Mouse (Mus musculus): ENCODE measurements around the gene Sox21.

Sox21 gene

DNA sequence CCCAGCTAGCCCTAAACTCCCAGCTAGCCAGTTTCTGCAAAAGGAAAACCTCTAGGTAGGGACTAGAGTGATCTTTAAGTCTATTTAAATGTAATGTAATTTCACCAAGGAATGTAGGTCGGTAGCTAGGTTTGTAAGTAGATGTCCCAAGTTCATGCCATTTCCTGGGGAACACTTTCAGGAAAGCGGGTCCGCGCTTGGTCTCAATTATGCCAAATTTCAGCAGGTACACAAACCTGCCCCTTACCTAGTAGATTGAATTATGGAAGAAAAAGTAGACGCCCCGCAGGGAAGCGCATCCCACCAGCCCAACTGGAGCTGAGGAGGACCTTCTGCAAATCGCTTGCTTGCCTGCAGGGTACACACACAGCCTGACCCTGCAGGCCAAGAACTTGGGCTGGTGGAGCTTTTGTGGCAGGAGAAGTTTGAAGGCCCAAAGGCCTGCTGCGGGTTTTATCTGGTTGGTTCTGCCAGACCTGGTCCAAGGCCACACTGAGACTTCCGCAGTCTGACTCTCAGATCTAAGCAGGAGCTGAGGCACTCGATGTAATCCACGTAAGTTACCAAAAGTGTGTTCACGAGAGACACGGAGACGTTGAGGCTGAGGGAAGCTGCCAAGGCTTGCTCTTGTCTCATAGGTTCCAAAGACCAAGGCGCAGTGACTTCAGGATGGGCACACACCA, 11.6 kb downstream of the Sox21 start:
- no peak for DNase-seq (ENCODE audit: low read depth, low spot score)

DNA sequence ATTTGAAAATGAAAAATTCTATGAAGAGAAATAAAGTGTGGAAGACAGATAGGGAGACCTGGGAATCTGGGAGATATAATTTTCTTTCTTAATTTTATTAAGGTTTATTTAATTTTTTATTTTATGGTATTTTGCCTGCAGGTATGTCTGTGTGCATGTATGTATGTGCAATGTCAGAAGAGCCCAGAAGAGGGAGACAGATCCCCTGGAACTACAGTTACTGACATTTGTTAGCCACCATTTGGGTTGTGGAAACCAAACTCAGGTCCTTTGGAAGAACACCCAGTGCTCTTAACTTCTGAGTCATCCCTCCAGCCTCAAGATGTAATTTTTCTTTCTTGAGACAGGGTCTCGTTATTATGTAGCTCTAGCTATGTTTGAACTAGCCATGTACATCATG, 15.9 kb downstream of the Sox21 start:
- DNase-seq (ENCODE audit: low read depth, low spot score): no peak

DNA sequence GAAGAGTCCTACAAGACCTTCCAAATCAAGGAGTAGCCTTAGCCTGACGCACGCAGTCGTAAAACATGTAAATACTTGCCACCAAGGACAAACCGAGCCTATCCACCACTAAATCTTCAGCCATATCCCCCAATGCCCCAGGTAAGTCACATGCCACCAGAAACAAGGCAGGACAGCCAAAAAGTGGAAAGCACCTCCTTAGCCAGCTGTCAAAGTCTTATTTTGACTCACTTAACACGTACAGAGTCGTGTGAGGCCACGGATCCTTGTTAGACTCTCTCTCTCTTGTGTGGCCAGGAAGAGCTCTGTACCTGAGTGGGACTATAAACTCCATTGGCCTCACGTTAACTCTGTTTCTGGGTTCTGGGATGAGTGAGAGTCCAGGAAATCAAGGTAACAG, 20.0 kb downstream of the Sox21 start:
- no peak for DNase-seq (ENCODE audit: low read depth, low spot score)

DNA sequence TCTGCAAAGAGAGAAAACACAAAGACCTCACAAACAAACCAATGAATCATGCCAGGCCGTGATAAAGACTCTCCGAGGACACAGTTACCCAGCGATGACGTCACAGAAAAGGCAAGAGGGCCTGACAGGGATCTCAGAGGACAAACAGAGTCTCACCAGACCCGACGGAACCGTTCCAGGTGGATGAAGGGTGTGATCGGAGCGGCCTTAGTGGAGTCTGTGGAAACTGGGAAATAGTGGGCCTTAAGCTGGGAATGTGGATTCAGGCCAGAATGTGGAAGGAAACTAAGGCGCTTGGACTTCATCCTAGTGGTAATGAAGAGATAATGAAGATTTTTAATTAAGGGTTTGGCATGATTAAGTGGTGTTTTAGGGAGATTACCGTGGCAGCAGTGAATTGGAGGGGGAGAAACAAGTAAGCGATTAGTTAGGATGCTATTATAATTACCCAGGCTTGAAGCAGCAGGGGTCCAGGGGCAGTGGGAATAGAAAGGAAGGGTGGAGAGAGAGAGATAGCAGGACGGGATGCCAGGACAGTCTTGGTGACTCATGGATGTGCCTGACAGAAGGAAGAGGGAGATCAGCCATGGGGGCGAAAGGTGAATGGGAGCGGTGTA, 24.5 kb downstream of the Sox21 start:
- DNase-seq (ENCODE audit: low read depth, low spot score): no peak

DNA sequence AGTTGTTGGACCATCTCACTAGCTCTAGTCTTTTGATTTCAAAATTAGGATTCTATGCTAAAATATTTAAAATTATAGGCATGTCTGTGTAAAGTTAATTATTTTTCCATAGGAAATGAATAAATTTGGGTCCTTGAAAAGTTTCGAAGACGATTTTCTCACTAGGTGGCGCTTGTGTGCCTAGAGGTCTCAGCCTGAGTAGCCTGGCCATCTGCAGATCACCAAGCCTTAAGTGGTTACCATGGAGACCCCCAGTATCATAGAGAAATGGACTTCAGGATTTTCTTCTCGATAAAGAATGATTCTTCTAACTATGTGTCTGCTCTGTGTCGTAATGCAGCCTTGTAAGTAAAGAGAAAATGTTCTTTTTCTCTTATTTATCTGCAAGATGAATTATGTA, 27.2 kb downstream of the Sox21 start:
- DNase-seq (ENCODE audit: low read depth, low spot score): no peak

DNA sequence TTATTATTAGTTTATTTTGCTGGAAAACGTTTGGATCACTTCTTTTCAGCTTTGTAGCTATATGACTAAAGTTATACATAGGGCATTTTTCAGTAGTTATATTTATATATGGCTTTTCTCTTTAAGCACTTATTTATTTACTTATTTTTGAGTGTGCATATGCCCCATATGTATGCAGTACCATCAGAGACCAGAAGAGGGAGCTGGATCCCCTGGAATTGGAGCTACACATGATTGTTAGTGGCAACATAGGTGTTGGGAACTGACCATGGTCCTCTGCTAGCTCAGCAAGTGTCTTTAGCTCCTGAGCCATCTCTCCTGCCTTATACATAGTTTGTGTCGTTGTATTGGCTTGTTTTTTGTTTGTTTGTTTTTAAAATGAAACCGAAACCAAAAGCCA, 29.5 kb downstream of the Sox21 start:
- DNase-seq (ENCODE audit: low read depth, low spot score): no peak

DNA sequence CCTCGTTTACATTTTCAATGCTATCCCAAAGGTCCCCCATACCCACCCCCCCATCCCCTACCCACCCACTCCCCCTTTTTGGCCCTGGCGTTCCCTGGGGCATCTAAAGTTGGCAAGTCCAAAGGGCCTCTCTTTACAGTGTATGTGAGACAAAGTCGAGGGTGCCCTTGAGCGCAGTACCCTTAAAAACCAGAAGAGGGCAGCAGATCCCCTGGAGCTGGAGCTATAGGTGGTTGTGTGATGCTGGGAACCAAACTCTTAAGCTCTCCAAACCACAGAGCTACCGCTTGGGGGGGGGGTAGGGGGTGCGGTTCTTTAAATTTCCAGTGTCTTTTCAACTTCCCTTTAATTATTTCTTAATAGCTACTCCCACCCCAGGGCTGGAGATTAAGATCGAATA, 33.8 kb downstream of the Sox21 start:
- DNase-seq (ENCODE audit: low read depth, low spot score): no peak

DNA sequence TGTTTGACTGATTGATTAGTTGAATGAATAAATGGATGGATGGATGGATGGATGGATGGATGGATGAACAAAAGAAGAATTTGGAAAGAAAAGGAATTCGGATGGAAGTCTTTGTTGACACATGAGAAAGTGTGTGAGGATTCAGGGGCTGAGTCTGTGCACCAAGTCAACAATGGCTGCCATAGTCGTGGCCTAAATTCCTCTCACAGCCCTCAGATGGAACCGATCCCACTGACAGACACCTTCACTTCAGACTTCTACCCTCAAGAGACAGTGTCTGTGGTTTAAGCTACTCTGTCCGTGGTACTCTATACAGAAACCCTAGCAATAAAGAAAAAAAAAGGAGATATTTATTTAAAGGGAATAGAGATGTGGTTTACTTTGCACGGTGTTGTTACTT, 34.8 kb downstream of the Sox21 start:
- DNase-seq (ENCODE audit: low read depth, low spot score): no peak

DNA sequence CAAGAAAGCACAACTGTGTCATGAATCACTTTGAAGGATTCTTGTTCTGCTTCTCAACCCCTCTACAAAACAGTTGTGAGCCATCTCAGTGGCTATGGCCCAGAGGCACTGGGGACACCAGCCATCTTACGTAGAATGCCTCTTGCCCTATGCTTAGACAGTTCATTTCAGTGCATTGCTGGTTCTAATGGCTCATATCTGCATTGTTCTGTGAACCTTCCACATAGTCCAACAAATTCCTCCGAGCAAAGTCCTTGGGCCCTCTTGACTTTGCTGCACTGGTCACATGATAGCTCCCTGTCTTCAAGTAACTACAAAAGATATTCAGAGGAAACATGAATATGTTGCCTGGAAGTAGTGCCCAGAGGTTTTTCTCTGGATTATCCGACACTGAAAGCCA, 36.1 kb downstream of the Sox21 start:
- DNase-seq (ENCODE audit: low read depth, low spot score): no peak

DNA sequence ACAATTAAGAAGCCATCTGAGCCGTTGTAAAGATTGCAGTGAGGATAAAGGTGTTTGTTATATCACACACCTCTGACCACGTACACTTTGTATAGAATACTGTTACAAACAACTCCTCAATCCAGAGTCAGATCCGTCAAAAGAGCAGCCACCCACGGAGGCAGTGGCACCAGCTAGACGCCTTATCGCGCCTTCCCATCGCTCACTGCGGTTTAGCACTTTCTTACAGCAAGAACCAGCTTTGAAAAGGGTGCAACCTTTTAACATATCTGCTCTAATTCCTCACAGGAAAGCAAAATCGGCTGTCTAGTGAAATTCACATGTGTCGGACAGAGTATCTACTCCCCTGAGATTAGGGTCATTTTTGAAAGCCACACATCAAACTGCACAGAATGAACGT, 39.8 kb downstream of the Sox21 start:
- no peak for DNase-seq (ENCODE audit: low read depth, low spot score)

DNA sequence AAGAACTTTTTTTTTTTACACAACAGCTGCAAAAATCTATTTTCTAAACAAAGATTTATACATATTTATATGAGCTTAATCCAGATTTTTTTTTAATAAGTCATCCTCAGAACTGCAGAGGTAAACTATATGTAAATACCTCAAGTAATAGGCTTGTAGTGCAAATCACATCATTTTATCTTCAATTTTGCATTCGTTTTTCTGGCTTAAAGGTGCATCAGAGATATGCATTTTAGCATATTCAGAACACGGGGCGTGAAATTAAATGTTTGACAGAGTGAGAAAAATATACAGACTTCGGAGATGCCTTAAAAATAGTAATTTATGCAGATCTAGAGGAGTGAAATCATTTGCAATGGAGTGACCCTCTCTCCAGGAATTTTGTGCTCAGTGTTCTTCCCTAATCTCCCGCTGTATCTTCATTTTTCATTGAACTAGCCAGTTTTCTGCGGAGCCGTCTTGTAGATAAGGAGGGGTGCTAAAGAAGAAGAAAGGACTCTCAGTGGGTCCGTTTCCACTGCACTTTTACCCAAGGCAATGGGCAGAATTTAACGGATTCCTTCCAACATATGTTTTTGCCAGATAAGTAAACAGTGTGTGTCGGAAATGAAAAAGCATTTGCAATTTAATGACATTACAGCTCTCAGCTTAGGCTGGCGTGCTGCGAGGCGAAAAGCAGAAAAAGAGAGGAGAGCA, 42.5 kb downstream of the Sox21 start:
- DNase-seq (ENCODE audit: low read depth, low spot score): no peak

DNA sequence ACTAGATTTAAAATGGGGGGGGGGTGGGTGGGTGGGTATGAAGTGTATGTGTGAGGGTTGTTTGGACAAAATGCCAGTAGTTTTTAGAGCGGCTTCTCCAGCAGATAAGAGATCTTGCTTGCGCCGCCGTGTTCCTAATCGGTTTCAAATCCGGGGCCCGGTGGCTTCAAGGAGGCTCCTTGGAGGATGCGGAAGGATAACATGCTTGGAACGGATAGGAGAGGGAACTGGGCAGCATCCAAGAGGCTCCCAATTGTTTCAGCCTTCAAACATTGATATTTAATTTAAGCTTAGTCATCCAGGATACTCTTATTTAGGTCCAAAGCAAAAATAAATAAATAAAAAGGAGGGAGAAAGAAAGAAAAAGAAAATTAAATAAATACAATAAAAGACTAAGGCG, 43.2 kb downstream of the Sox21 start:
- no peak for DNase-seq (ENCODE audit: low read depth, low spot score)

DNA sequence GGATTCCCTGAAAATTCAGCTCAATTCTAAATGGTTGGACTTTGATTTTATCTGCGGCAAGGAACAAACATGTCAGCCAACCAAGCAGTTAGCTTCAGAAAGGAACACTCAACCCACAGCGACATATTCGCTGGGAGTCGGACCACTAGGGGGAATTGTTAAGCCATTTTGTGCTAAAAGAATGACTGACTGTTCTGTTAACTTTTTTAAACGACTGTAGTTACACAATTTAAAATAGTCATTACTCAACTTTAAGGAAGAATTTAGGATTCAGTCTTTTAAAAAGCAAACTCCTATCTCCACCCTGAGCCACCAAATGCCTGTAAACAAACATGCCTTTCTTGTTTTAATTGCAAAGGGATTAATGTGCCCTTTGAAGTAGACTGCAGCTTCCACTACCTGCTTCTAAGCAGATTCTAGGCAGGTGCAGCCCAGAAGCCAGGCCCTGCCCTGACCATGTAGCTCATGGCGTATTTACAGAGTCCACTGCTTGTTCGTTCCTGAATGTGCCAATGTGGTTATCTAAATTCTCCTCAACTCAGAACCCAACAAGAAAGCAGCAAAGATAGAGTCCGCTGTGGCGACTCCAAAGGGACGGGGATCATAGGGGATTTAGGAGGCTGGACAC, 43.7 kb downstream of the Sox21 start:
- no peak for DNase-seq (ENCODE audit: low read depth, low spot score)

DNA sequence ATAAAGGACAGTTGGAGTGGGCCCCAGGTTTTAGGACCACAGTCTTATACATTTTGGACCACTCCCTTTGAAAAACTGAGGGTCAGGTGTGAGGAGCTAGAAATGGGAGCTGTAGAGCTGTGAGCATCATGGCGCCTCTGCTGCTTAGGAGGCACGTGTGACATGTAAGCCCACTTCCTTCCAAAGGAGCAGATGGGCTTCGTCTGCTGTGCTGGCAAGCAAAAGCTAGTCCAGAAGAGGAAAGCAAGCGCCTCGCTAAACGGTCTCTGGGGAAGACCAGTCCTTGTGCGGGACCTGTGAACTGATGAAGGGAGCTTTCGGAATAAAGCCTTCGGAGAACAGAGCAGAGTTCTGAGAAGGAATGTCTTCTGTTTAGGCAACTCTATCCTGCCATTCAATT, 45.4 kb downstream of the Sox21 start:
- no peak for DNase-seq (ENCODE audit: low read depth, low spot score)

Data from brain, embryonic 18.5 days (tissue).